Mouse (Mus musculus): ENCODE results near the gene Tet2. TPM values are rescaled to one million over a fixed set of nuclear protein-coding genes. Genes with fewer than 3 reads are reported as not detected.

Tet2 gene
- polyA plus RNA-seq, 1 experiment: 17.3 TPM

DNA sequence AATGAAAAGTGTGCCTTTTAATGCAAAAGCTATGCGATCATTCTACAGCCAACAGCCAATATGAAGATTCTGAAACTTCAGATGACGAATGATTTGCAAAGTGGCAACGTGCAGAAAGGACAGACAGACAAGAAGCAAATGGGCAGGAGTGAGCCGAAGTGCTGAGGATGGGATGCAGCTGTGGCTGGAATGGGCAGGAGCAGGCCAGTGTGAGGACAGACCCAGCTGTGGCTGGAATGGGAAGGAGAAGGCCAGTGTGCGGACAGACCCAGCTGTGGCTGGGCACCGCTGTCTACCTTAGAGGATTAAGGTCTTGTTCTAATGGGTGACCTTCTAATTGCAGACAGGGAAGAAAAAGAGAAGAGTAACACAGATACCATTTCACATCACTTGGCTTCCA, 9.3 kb downstream of the Tet2 start:
- DNase-seq: no peak
- H3K4me1 ChIP-seq (ENCODE audit: control insufficient read depth, insufficient read depth, low read length): peaks cover 13% of the 10 kb centered on the region
- TF ChIP-seq CTCF (IDR thresholded peaks at IDR 0.05; ENCODE audit: insufficient read depth, low read length): no peak
- TF ChIP-seq POLR2A (IDR thresholded peaks at IDR 0.05; ENCODE audit: borderline replicate concordance, extremely low read depth, low read depth, low read length): no peak
- H3K4me3 ChIP-seq (replicated peaks; ENCODE audit: extremely low read depth, low read depth, low read length): no peak overlapping the region
- WGBS: 69% methylated on average over 6 of the region's 6 CpGs

DNA sequence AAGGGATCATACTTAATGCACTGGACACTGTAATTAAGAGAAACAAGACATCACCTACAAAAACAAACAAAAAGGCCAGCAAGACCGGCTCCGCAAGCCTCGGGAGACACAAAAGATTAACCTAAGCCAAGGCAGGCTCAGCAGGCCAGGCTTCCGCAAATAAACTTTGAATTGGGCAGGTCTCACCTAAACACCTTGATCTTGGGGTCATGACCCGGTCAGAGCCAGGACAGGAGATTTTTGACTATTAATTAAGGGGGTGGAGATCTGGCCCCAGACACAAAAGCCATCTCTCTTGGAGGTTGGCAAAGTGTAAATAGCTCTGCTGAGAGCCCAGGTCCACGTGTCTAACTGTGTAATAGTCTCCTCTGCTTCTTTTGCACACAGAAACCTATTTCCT, 10.9 kb downstream of the Tet2 start:
- DNase-seq: no peak
- H3K4me1 ChIP-seq (ENCODE audit: control insufficient read depth, insufficient read depth, low read length): peaks cover 10% of the 10 kb centered on the region
- 43% methylated on average over 6 of the region's 6 CpGs for WGBS
- TF ChIP-seq POLR2A (IDR thresholded peaks at IDR 0.05; ENCODE audit: borderline replicate concordance, extremely low read depth, low read depth, low read length) (no peak), CTCF (IDR thresholded peaks at IDR 0.05; ENCODE audit: insufficient read depth, low read length) (no peak)
- no peak overlapping the region for H3K4me3 ChIP-seq (replicated peaks; ENCODE audit: extremely low read depth, low read depth, low read length)

DNA sequence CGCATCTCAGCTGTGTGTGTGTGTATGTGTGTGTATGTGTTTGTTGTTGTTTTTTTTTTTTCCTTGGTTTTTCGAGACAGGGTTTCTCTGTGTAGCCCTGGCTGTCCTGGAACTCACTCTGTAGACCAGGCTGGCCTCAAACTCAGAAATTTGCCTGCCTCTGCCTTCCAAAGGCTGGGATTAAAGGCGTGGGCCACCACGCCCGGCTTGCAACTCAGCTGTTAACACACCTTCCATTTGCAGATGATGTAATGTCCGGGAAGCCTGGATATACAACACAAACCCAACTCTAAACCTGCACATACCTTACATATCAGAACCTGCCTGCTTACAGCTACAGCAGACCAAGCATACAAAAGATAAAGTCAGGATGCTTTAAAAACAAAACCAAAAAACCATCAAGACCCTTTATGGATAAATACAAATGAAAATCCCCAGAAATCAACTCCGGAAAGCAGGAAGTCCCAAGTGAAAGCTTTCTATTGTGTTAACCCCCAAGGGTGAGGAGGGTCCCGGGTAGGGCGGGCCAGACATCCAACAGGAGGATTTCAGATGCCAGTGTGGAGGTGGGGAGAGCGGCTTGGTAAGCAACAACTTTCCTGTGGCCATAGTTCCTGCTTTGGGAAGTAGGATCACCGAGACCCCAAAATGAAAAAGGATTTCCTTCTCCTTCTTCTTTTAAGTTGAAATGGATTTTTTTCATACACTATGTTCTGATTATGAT, 11.5 kb downstream of the Tet2 start:
- TF ChIP-seq POLR2A (IDR thresholded peaks at IDR 0.05; ENCODE audit: borderline replicate concordance, extremely low read depth, low read depth, low read length) (no peak), CTCF (IDR thresholded peaks at IDR 0.05; ENCODE audit: insufficient read depth, low read length) (no peak)
- 68% methylated on average over 11 of the region's 11 CpGs for WGBS
- Histone ChIP-seq H3K4me3 (replicated peaks; ENCODE audit: extremely low read depth, low read depth, low read length) (no peak overlapping the region), H3K4me1 (ENCODE audit: control insufficient read depth, insufficient read depth, low read length) (peaks cover 10% of the 10 kb centered on the region)
- no peak for DNase-seq

DNA sequence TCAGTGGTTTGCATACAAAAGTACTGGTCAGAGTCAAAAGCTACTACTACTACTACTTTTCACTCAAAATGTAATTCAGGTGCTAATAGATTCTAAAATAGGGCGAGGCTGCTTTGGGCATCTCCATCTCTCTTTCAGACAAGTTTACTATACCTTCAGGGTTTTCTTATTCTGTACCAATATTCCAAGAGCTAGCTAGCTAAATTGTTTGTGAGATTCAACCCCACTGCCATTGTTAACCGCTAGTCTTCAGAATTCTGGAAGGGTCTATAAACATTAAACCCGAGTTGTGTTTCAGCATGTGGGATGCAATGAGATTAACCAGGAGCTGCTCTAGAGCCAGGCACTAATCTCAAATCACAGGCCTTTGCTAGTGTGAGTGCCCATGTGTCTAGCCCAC, 12.1 kb downstream of the Tet2 start:
- Histone ChIP-seq H3K4me1 (ENCODE audit: control insufficient read depth, insufficient read depth, low read length) (peaks cover 10% of the 10 kb centered on the region), H3K4me3 (replicated peaks; ENCODE audit: extremely low read depth, low read depth, low read length) (no peak overlapping the region)
- TF ChIP-seq POLR2A (IDR thresholded peaks at IDR 0.05; ENCODE audit: borderline replicate concordance, extremely low read depth, low read depth, low read length): no peak
- no peak for TF ChIP-seq CTCF (IDR thresholded peaks at IDR 0.05; ENCODE audit: insufficient read depth, low read length)
- no peak for DNase-seq
- WGBS: 83% methylated on average over 3 of the region's 3 CpGs

- 63% methylated on average over 6 of the region's 6 CpGs for WGBS
Observed at GRCm38 (mm10) chr3:133532252-133532651, 12.7 kb downstream of the Tet2 start.

DNA sequence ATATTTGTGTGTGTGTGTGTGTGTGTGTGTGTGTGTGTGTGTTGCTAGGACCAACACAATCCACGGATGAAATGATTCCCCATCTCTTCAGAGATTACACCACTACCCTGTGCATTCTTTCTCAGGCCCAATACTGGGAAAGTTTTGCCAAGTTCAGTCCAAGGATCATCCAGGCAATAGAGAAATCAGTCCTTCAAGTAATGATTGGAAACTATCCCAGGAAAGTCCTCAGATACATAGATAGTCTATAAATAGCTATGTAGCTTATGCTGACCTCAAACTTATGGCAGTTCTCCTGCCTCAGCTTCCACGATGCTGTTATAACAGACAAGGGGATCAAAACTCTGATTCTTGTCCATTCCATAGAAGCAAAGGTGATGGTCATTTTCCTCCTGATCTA, 13.8 kb downstream of the Tet2 start:
- DNase-seq: no peak
- Histone ChIP-seq H3K4me1 (ENCODE audit: control insufficient read depth, insufficient read depth, low read length) (peaks cover 12% of the 10 kb centered on the region), H3K4me3 (replicated peaks; ENCODE audit: extremely low read depth, low read depth, low read length) (no peak overlapping the region)
- no peak for TF ChIP-seq POLR2A (IDR thresholded peaks at IDR 0.05; ENCODE audit: borderline replicate concordance, extremely low read depth, low read depth, low read length)
- no peak for TF ChIP-seq CTCF (IDR thresholded peaks at IDR 0.05; ENCODE audit: insufficient read depth, low read length)
- 53% methylated on average over 2 of the region's 2 CpGs for WGBS

More at GRCm38 (mm10) chr3:133532252-133532651, 12.7 kb downstream of the Tet2 start:
- no peak for DNase-seq
- TF ChIP-seq CTCF (IDR thresholded peaks at IDR 0.05; ENCODE audit: insufficient read depth, low read length) (no peak), POLR2A (IDR thresholded peaks at IDR 0.05; ENCODE audit: borderline replicate concordance, extremely low read depth, low read depth, low read length) (no peak)
- no peak overlapping the region for H3K4me3 ChIP-seq (replicated peaks; ENCODE audit: extremely low read depth, low read depth, low read length)
- H3K4me1 ChIP-seq (ENCODE audit: control insufficient read depth, insufficient read depth, low read length): peaks cover 10% of the 10 kb centered on the region

DNA sequence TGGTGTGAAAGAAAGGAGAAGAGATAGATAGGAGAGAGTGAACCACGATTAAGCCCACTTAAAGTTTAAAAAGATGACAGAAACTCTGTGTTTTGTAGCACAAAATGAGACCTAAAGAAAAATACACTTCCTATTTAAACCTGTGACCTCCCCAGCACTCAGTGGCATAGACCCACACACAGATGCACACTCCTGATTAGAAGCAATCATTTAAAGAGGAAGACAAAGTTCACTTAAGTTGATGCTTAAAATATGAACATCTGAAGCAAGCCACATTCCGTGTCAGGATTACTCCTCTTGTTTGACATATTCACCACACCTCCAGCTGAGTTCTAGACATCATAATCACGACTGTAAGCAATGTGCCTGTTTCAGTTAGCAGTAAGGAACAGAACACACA, 14.3 kb downstream of the Tet2 start:
- H3K4me1 ChIP-seq (ENCODE audit: control insufficient read depth, insufficient read depth, low read length): peaks cover 14% of the 10 kb centered on the region
- 37% methylated on average over 3 of the region's 3 CpGs for WGBS
- no peak for DNase-seq
- no peak overlapping the region for H3K4me3 ChIP-seq (replicated peaks; ENCODE audit: extremely low read depth, low read depth, low read length)
- TF ChIP-seq POLR2A (IDR thresholded peaks at IDR 0.05; ENCODE audit: borderline replicate concordance, extremely low read depth, low read depth, low read length): no peak
- no peak for TF ChIP-seq CTCF (IDR thresholded peaks at IDR 0.05; ENCODE audit: insufficient read depth, low read length)

DNA sequence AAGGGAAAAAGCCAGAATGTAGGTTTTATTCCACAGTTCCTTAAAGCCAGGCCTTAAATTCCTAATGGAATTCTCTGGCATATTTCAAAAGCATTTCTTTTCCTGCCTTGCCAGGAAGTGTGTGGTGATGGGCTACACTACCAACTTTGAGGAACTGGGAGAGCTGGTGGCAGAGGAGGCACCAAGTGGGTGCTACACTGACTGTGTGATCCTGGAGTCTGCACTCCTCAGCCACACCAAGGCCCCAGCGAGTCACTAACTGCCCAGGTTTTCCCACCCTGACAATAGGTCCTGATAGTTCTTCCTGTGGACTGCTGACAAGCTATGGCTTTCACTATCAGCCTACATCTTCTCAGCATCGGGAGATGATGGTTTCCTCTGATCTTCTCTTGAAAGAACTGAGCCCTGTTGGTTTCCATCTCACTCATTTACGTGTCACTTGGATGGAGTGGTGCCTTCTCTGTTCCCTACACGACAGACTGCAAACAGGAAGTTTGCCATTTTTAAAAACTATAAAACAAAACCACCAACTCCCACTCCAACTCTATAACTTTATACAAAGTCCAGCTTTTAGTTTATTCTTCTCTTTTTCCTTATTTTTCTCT, 18.7 kb downstream of the Tet2 start:
- DNase-seq: no peak
- WGBS: 46% methylated on average over 4 of the region's 4 CpGs
- peaks cover 6% of the 10 kb centered on the region for H3K4me1 ChIP-seq (ENCODE audit: control insufficient read depth, insufficient read depth, low read length)
- TF ChIP-seq POLR2A (IDR thresholded peaks at IDR 0.05; ENCODE audit: borderline replicate concordance, extremely low read depth, low read depth, low read length) (no peak), CTCF (IDR thresholded peaks at IDR 0.05; ENCODE audit: insufficient read depth, low read length) (no peak)
- no peak overlapping the region for H3K4me3 ChIP-seq (replicated peaks; ENCODE audit: extremely low read depth, low read depth, low read length)

DNA sequence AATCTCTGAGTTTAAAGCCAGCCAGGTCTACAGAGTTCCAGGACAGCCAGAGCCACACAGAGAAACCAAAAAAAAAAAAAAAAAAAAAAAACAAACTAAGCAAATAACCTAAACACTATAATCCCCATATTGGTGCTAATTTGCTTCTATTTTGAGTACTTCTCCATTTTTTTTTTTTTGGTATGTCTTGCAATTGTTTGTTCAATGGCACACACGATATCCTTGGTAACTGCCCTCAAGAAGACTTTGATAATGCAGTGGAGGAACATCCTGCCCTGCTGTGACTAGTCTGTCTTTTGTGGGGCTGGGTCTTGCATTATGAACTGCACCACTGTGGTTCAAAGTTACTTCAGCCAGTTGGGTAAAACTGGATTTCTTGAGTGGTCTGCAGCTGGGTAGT, 19.4 kb downstream of the Tet2 start:
- Histone ChIP-seq H3K4me1 (ENCODE audit: control insufficient read depth, insufficient read depth, low read length) (peaks cover 4% of the 10 kb centered on the region), H3K4me3 (replicated peaks; ENCODE audit: extremely low read depth, low read depth, low read length) (no peak overlapping the region)
- 45% methylated on average over 1 of the region's 1 CpGs for WGBS
- TF ChIP-seq CTCF (IDR thresholded peaks at IDR 0.05; ENCODE audit: insufficient read depth, low read length): no peak
- DNase-seq: no peak

Data from lung, adult 2 months (tissue).